Mouse (Mus musculus) MEL (cell line): ENCODE data around the gene Wdcp. TPM values are rescaled to one million over a fixed set of nuclear protein-coding genes. Genes with fewer than 3 reads are reported as not detected.

Source experiments
- DNase-seq: peaks from one replicate; pipeline ENCODE4 v3.0.0; 2011; ENCODE audit warnings: low read depth, low spot score
- H3K27ac ChIP-seq: 2 replicates; pipeline ENCODE4 v1.5.1; 2012; ENCODE audit warnings: low read depth, mild to moderate bottlenecking, control low read depth, low read length, moderate library complexity; ENCODE audit not compliant: control insufficient read depth
- H3K27me3 ChIP-seq, 2 experiments: fragments of 150-350 bp in 1 of 2; sonication (generic) in 1 of 2; 2 replicates each; pipeline ENCODE4 v1.6.1; 2012; ENCODE audit warnings: low read length in 2 of 2, mild to moderate bottlenecking in 2 of 2, improper control_type of control experiment in 1 of 2, moderate library complexity in 1 of 2; ENCODE audit not compliant: insufficient read depth in 2 of 2, control insufficient read depth in 1 of 2
- H3K36me3 ChIP-seq, 2 experiments: 2 replicates each; pipeline ENCODE4 v1.6.1; 2012 to 2014; ENCODE audit warnings: low read length in 2 of 2, improper control_type of control experiment in 1 of 2, inconsistent platforms in 1 of 2, mild to moderate bottlenecking in 1 of 2; ENCODE audit not compliant: insufficient read depth in 2 of 2, control insufficient read depth in 1 of 2
- H3K4me1 ChIP-seq, 2 experiments: fragments of 150-350 bp in 1 of 2; sonication (generic) in 1 of 2; 2 replicates each; pipeline ENCODE4 v1.6.1; 2012; ENCODE audit warnings: low read length in 2 of 2, improper control_type of control experiment in 1 of 2, mild to moderate bottlenecking in 1 of 2; ENCODE audit not compliant: insufficient read depth in 2 of 2, control insufficient read depth in 1 of 2
- H3K4me3 ChIP-seq, 2 experiments: fragments of 150-350 bp in 1 of 2; sonication (generic) in 1 of 2; 2 replicates each; pipeline ENCODE4 v1.5.1; 2012; ENCODE audit warnings: low read depth in 2 of 2, low read length in 2 of 2, mild to moderate bottlenecking in 2 of 2, moderate library complexity in 2 of 2, control low read depth in 1 of 2, improper control_type of control experiment in 1 of 2; ENCODE audit not compliant: control insufficient read depth in 1 of 2, insufficient read depth in 1 of 2
- H3K79me2 ChIP-seq: 2 replicates; pipeline ENCODE4 v1.6.1; 2012; ENCODE audit warnings: mild to moderate bottlenecking, low read length, moderate library complexity; ENCODE audit not compliant: control insufficient read depth, poor library complexity, insufficient read depth
- H3K9ac ChIP-seq: 2 replicates; pipeline ENCODE4 v1.6.1; 2012; ENCODE audit warnings: low read depth, mild to moderate bottlenecking, control low read depth, low read length, moderate library complexity; ENCODE audit not compliant: control insufficient read depth, poor library complexity, severe bottlenecking
- H3K9me3 ChIP-seq: fragments of 150-350 bp; sonication (generic); replicated peaks from 2 replicates; pipeline ENCODE4 v1.6.1; 2012; ENCODE audit warnings: mild to moderate bottlenecking, low read length, improper control_type of control experiment, moderate library complexity; ENCODE audit not compliant: insufficient read depth
- CHD1 ChIP-seq: IDR thresholded peaks from 2 replicates; pipeline ENCODE4 v1.6.1; 2012; ENCODE audit warnings: low read depth, mild to moderate bottlenecking, inconsistent platforms, low read length, improper control_type of control experiment
- CHD2 ChIP-seq: IDR thresholded peaks from 2 replicates; pipeline ENCODE4 v1.6.1; 2011; ENCODE audit warnings: low read length, improper control_type of control experiment
- CTCF ChIP-seq, 3 experiments: IDR thresholded peaks in 2 of 3; conservative IDR thresholded peaks in 1 of 3; 2 replicates each; pipeline ENCODE4 v1.5.1; 2011 to 2012; ENCODE audit warnings: low read length in 3 of 3, low read depth in 2 of 3, mild to moderate bottlenecking in 2 of 3, improper control_type of control experiment in 1 of 3, inconsistent platforms in 1 of 3, mixed read lengths in 1 of 3, moderate library complexity in 1 of 3; ENCODE audit not compliant: control insufficient read depth in 1 of 3, insufficient read depth in 1 of 3, poor library complexity in 1 of 3, severe bottlenecking in 1 of 3
- E2F4 ChIP-seq: IDR thresholded peaks from 2 replicates; pipeline ENCODE4 v1.6.1; 2011; ENCODE audit warnings: low read depth, low read length, improper control_type of control experiment, borderline replicate concordance
- ETS1 ChIP-seq: IDR thresholded peaks from 2 replicates; pipeline ENCODE4 v1.6.1; 2012; ENCODE audit warnings: low read depth, mild to moderate bottlenecking, inconsistent platforms, low read length, improper control_type of control experiment, moderate library complexity
- GABPA ChIP-seq: IDR thresholded peaks from 2 replicates; pipeline ENCODE4 v1.6.1; 2012; ENCODE audit warnings: low read depth, mild to moderate bottlenecking, inconsistent platforms, low read length, improper control_type of control experiment, moderate library complexity
- GATA1 ChIP-seq: IDR thresholded peaks from 2 replicates; pipeline ENCODE4 v1.6.1; 2011; ENCODE audit warnings: low read depth, low read length, improper control_type of control experiment
- JUND ChIP-seq: IDR thresholded peaks from 2 replicates; pipeline ENCODE4 v1.6.1; 2011; ENCODE audit warnings: low read depth, mild to moderate bottlenecking, improper control_type of control experiment, low read length
- MAX ChIP-seq: IDR thresholded peaks from 2 replicates; pipeline ENCODE4 v1.6.1; 2011; ENCODE audit warnings: low read length, improper control_type of control experiment
- MYC ChIP-seq: IDR thresholded peaks from 2 replicates; pipeline ENCODE4 v1.6.1; 2011; ENCODE audit warnings: low read depth, mild to moderate bottlenecking, low read length, improper control_type of control experiment, moderate library complexity
- NRF1 ChIP-seq: IDR thresholded peaks from 2 replicates; pipeline ENCODE4 v1.6.1; 2014; ENCODE audit warnings: low read depth, mild to moderate bottlenecking, inconsistent platforms, low read length, improper control_type of control experiment, moderate library complexity; ENCODE audit not compliant: poor library complexity, insufficient read depth, severe bottlenecking
- POLR2A ChIP-seq, 2 experiments: IDR thresholded peaks; 2 replicates each; pipeline ENCODE4 v1.6.1; 2011 to 2012; ENCODE audit warnings: low read length in 2 of 2, mild to moderate bottlenecking in 2 of 2, control low read depth in 1 of 2, improper control_type of control experiment in 1 of 2, low read depth in 1 of 2, moderate library complexity in 1 of 2; ENCODE audit not compliant: control insufficient read depth in 1 of 2, insufficient read depth in 1 of 2, poor library complexity in 1 of 2
- POLR2AphosphoS5 ChIP-seq: IDR thresholded peaks from 2 replicates; pipeline ENCODE4 v1.6.1; 2012; ENCODE audit warnings: low read depth, borderline replicate concordance, mild to moderate bottlenecking, inconsistent platforms, low read length, moderate library complexity, mixed read lengths
- RCOR1 ChIP-seq: IDR thresholded peaks from 2 replicates; pipeline ENCODE4 v1.6.1; 2012; ENCODE audit warnings: low read depth, mild to moderate bottlenecking, inconsistent platforms, low read length, improper control_type of control experiment
- SMC3 ChIP-seq: IDR thresholded peaks from 2 replicates; pipeline ENCODE4 v1.6.1; 2011; ENCODE audit warnings: low read depth, low read length, improper control_type of control experiment
- TCF12 ChIP-seq: IDR thresholded peaks from 2 replicates; pipeline ENCODE4 v1.6.1; 2014; ENCODE audit warnings: low read depth, mild to moderate bottlenecking, inconsistent platforms, low read length, improper control_type of control experiment, moderate library complexity
- ZC3H11A ChIP-seq: IDR thresholded peaks from 2 replicates; pipeline ENCODE4 v1.6.1; 2012; ENCODE audit warnings: low read depth, mild to moderate bottlenecking, inconsistent platforms, low read length, improper control_type of control experiment
- ZKSCAN1 ChIP-seq: IDR thresholded peaks from 2 replicates; pipeline ENCODE4 v1.6.1; 2012; ENCODE audit warnings: low read depth, mild to moderate bottlenecking, inconsistent platforms, low read length, improper control_type of control experiment, moderate library complexity
- ZMIZ1 ChIP-seq: IDR thresholded peaks from 2 replicates; pipeline ENCODE4 v1.6.1; 2012; ENCODE audit warnings: low read depth, mild to moderate bottlenecking, inconsistent platforms, low read length, improper control_type of control experiment, moderate library complexity
- ZNF384 ChIP-seq: IDR thresholded peaks from 2 replicates; pipeline ENCODE4 v1.6.1; 2012; ENCODE audit warnings: low read depth, mild to moderate bottlenecking, inconsistent platforms, low read length, improper control_type of control experiment
- polyA plus RNA-seq, 2 experiments: library from polyadenylated mRNA; stranded (reverse) in 1 of 2; unstranded in 1 of 2; fragments of >175 nt in 1 of 2; fragments of >200 nt in 1 of 2; gene quantifications; 2 replicates each; pipeline versions ENCODE4 v1.2.1 to v1.2.4; 2012; ENCODE audit warnings: low replicate concordance in 2 of 2, low read depth in 1 of 2; ENCODE audit not compliant: insufficient read length in 2 of 2, insufficient read depth in 1 of 2, missing spikeins in 1 of 2
- total RNA-seq: library from RNA; depleted of rRNA; stranded (reverse); fragments of 300-350 nt; gene quantifications from 2 replicates; pipeline ENCODE4 v1.2.3, GENCODE M21; 2012

Wdcp gene
- total and polyA plus RNA-seq, 3 experiments, result 12.6 to 16.5 TPM; not detected in 1

DNA sequence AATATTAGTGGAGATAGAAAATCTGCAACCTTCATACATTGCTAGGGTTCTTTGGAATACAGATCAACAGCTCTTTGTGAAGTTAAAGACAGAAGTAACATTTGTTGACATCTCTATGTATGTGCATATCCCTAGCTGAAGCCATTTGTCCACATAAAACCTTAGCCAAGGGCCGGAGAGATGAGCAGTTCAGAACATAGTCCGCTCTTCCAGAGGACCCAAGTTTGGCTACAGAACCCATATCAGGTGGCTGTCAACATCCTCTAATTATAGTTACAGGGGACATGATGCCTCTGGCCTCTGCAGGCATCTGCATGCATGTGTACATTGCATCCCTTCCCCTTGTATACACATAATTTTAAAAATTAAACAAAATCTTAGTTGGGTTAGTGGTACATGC is 46.1 kb downstream of the Wdcp start:
- H3K9me3 ChIP-seq, result no peaks in the 10 kb centered on the region
- no peaks in the 10 kb centered on the region for H3K27me3 ChIP-seq
- no peak for DNase-seq
- H3K79me2 ChIP-seq, result no peaks in the 10 kb centered on the region
- no peak overlapping the region for H3K9ac ChIP-seq
- TF ChIP-seq POLR2AphosphoS5 (no peak), MAX (no peak), CHD1 (no peak), ZKSCAN1 (no peak)
- no peak overlapping the region for H3K27ac ChIP-seq
- H3K36me3 ChIP-seq, result peaks cover 14 to 15% of the 10 kb centered on the region in 2 experiments
- peaks cover 0 to 4% of the 10 kb centered on the region in 2 experiments; a peak in 3 of 4 replicates for H3K4me1 ChIP-seq
- H3K4me3 ChIP-seq, result no peak overlapping the region

GRCm38 (mm10) chr12:4889891-4890290 is 46.8 kb downstream of the Wdcp start:
- TF ChIP-seq TCF12 (peak; percentile 40; the same call in 1 of the 2 replicates), MAX (no peak), GATA1 (peak; percentile 46)
- no peak overlapping the region for H3K27ac ChIP-seq
- H3K9me3 ChIP-seq, result no peaks in the 10 kb centered on the region
- H3K27me3 ChIP-seq, result no peaks in the 10 kb centered on the region
- no peaks in the 10 kb centered on the region for H3K79me2 ChIP-seq
- H3K4me3 ChIP-seq, result no peak overlapping the region
- DNase-seq, result no peak
- peaks cover 12 to 15% of the 10 kb centered on the region in 2 experiments for H3K36me3 ChIP-seq
- H3K9ac ChIP-seq, result no peak overlapping the region
- peaks cover 0 to 4% of the 10 kb centered on the region in 2 experiments; a peak in 3 of 4 replicates for H3K4me1 ChIP-seq

DNA sequence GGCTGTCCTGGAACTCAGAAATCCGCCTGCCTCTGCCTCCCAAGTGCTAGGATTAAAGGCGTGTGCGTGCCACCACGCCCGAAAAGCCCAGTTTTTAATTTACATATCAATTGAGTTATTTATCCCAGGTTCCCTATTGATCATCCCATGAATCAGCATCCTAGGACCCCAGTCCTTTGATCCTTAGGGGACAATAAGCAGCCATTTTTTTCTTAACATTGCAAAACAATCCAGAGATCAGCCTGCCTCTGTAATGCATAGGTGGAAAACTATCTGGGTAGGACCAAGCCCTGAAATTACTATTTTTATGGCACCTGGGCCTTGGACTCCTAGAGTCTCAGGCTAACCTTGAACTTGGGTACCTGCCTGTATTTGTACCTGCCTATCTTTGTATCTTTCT is 54.9 kb downstream of the Wdcp start:
- H3K79me2 ChIP-seq, result no peaks in the 10 kb centered on the region
- peaks cover 0 to 8% of the 10 kb centered on the region in 2 experiments; a peak in 2 of 4 replicates for H3K36me3 ChIP-seq
- H3K27me3 ChIP-seq, result no peaks in the 10 kb centered on the region
- H3K4me1 ChIP-seq, result no peaks in the 10 kb centered on the region
- no peaks in the 10 kb centered on the region for H3K9me3 ChIP-seq
- no peak for DNase-seq
- TF ChIP-seq ZKSCAN1, result no peak
- TF ChIP-seq ZC3H11A, result no peak
- no peak overlapping the region for H3K9ac ChIP-seq
- H3K4me3 ChIP-seq, result no peak overlapping the region
- no peak overlapping the region for H3K27ac ChIP-seq

DNA sequence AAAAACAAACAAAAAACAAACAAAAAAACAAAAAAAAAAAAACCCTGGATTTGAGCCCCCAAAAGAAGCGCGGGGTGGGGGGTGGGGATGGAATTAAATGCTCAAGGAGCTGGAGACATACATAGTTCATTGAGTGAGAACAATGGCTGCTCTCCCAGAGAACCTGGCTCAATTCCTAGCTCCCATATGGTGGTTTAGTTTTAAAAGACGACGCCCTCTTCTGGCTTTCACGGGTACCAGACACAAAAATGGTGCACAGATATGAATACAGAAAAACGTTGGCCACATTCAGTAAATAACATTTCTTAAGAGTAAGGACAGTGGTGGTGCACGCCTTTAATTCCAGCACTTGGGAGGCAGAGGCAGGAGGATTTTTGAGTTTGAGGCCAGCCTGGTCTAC is 62.8 kb downstream of the Wdcp start:
- Histone ChIP-seq H3K4me1 (peaks cover 4 to 9% of the 10 kb centered on the region in 2 experiments; a peak in 2 of 4 replicates), H3K27ac (no peak overlapping the region), H3K9me3 (no peaks in the 10 kb centered on the region), H3K9ac (no peak overlapping the region), H3K36me3 (peaks cover 2 to 8% of the 10 kb centered on the region in 2 experiments), H3K79me2 (peaks cover 16% of the 10 kb centered on the region), H3K4me3 (no peak overlapping the region), H3K27me3 (no peaks in the 10 kb centered on the region)
- no peak for TF ChIP-seq NRF1
- no peak for TF ChIP-seq ZKSCAN1
- peak in 1 of 3 experiments; percentile 32; a peak in 2 of 6 replicates for TF ChIP-seq CTCF (IDR thresholded peaks at IDR 0.05 in 2 of 3, conservative IDR thresholded peaks at IDR 0.05 in 1 of 3; ENCODE audit: control insufficient read depth in 1 of 3, insufficient read depth in 1 of 3, low read depth in 2 of 3, low read length in 3 of 3, poor library complexity in 1 of 3, severe bottlenecking in 1 of 3)
- no peak for TF ChIP-seq TCF12
- TF ChIP-seq ZNF384, result no peak
- TF ChIP-seq RCOR1, result no peak
- TF ChIP-seq ZC3H11A, result no peak
- no peak for TF ChIP-seq JUND
- no peak for TF ChIP-seq E2F4
- TF ChIP-seq ZMIZ1, result no peak
- TF ChIP-seq POLR2A (IDR thresholded peaks at IDR 0.05; ENCODE audit: control insufficient read depth in 1 of 2, insufficient read depth in 1 of 2, low read depth in 1 of 2, low read length in 2 of 2, poor library complexity in 1 of 2), result no peak
- peak; percentile 20; the same call in 1 of the 2 replicates for TF ChIP-seq SMC3
- no peak for TF ChIP-seq MYC
- TF ChIP-seq ETS1, result no peak
- TF ChIP-seq GABPA, result no peak
- no peak for TF ChIP-seq CHD2
- no peak for TF ChIP-seq POLR2AphosphoS5
- DNase-seq, result peak; percentile 53
